Mouse (Mus musculus) adrenal gland, adult (tissue): ENCODE data around the gene Plekha5.

Experiments
- DNase-seq, 2 experiments: peaks; one replicate each; pipeline ENCODE4 v3.0.0; 2022 to 2023; ENCODE audit warnings: low spot score in 1 of 2; ENCODE audit not compliant: inconsistent age in 2 of 2

The Plekha5 gene

DNA sequence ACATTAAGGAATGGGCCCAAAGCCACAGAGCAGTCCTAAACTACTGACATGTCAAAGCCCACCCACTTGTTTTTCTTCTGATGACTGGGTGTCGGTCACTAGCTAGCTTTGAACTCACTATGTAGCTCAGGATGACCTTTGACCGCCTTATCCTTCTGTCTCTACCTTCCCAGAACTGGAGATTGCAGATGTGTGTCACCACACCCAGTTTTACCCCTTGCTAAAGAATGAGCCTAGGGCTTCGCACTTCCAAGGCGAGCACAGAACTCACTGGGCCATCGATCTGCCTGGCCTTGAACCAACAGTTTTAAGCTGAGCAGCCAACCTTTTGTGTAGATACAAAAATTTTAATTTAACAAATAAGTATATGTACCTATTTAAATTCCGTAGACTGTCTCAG, 184.8 kb downstream of the Plekha5 start:
- no peak for DNase-seq

DNA sequence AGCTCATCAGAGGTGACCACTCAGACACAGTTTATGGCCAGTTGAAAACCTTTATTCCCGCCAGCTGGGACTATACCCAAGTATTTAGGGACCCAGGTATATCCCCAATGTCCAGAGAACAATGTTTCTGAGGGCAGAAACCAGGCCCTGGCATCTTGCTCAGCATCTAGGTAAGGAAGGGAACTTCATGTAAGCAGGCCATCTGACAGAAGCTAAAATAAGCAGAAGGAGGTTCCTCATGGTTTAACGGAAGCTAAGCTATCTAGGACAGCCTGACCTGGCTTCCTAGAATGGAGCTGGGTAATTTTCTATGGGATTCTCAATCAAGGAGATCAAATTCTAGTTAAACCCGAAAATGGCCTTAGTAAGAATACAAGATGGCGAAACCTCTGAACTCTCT, 185.7 kb downstream of the Plekha5 start:
- no peak for DNase-seq

DNA sequence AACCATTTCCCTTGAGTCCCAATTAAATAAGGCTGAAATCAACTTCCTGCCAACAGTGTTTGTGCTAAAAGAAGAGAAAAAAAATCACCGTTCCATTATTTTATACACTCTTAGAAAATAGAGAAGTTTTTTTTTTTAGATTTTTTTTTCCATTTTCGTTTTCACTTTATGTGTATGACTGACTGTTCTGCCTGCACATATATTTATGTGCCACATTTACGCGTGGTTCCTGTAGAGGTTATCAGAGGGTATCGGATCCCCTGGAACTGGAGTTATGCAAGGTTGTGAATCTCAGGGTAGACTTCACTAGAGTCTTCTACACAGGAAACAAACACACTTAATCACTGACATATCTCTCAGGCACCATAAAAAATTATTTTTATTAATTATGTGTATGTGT, 186.3 kb downstream of the Plekha5 start:
- DNase-seq = no peak

DNA sequence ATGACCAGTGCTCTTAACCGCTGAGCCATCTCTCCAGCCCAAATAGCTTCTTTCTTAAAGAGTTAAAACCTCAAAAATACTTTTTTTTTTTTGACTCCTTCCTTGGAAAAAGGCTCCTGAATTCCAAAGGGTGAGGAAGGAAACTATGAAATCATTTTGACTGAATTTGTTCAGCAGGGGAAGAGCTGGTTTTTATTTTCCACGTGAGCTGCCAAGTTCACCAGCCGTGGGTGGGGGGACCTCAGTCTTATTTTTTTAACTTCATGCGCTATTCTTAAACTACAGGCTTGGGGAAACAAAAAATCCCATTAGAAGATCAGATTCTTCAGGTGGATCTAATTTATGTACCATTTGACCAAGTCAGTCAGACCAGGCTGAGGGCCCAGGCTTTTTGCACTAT, 187.4 kb downstream of the Plekha5 start:
- DNase-seq = no peak

DNA sequence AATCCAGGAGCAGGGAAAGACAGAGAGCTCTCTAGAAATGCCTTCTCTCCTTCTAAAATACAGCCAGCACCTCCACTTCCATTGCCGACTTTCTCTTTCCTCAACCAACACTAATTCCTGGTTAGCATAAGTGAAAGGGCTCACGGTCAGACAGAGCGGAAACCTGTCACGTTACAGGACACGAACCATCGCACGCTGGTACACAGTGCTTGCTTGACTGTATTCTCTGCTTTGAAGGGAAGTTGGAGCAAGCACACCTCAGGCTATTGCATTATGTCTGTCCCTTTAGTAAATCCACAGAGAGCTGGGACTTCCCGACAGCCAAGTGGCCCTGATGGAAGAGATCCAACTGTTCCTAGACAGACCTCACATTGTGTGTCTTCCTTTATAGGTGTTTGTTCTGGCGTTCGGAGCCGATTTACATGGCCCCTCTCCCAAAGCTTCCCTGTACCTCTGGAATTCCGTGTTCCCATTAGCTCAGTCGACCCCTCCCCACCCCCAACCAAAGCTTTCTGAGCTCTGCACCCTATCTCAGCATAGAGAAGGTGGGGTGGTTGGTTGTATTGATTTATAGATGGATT, 188.1 kb downstream of the Plekha5 start:
- DNase-seq = no peak

DNA sequence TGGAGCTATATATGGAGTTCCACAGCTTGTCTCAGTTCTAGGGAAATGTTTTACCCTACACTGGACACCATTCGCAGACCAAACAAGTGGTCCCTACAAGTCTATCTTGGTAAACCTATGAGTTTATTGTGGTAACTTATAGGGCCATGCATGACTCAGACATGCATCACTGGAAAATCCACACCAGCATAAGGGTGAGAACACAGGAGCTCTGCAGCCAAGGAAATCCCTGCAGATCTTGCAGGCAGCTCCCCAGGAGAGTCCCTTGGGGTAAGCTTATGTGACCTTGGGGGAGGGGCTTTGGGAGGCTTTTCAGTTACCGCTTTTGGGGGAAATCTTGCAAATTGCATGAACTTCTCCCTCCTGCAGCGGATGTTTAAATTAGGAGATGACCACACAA, 190.0 kb downstream of the Plekha5 start:
- no peak for DNase-seq

DNA sequence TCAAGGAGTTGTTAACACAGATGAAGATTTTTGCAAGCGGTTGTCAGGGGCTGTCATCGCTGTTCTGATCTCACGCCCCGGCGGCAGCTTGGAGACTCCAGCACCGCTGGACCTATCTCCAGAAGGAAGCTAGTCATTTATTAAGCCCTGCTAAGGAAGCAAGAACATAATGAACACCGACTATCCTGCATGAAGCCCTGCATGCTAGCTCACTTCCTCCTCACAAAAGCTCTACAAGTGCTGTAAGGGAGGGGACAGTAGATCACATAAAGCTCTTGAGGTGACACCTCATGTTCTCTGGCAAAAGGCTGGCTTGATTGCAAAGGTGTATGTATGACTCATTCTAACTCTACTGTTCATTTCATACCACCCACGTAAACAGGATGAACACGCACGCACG, 190.9 kb downstream of the Plekha5 start:
- no peak for DNase-seq

DNA sequence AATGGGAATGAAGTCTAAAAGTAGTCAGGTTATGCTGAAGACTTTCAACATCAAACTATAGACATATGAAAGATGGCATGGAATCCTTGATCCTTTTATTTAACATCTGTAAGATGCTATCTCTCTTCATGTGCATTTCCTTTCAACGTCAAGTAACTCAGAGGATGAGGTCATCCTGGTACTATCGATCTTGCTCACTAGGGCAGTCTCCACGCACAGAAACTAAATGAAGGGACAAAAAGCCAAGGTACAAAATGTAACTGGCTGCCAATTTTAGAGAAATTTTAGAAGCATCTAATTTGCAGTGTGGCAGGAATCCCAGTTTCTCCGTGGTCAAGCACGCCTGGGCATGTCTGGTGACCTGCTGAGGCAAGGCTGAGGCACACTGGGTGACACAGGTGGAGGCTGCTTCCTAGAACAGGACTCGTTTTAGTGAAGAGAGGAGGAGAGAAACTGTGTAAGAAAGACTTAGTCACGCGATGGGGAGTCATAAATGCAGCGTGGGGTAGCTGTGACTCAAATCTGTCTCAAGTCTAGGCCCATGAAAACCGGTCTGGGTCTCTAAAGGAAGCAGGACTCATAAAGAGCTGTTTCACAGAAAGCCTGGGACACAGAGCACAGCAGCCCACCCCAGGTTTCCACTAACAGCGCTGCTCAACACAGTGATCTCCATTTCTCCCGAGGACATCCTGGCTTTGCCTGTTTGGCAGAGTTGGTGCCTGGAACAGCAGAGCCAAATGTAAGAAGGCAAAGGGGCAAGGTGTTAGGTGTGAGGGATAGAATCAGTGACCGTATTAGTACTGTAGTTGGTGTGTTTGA, 196.9 kb downstream of the Plekha5 start:
- DNase-seq = peak in 1 of 2 experiments; percentile 25

DNA sequence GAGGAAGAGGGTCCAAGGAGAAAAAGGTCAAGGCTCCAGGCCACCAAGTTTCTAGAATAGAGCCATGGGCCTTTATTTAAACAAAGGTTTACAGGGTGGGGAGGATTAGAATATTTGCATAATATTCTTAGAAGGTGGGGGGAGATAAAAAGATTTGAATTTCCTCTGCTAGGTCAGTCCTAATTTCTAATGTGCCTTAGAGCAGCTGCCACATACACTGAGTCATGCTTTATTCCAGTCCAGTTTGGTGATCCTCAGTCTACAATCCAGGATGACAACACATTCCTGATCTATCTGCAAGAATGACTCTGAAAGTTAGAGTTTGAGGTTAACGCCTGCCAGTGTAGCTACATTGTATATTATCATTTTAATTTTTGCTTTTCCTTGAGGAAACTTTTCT, 197.8 kb downstream of the Plekha5 start:
- no peak for DNase-seq

DNA sequence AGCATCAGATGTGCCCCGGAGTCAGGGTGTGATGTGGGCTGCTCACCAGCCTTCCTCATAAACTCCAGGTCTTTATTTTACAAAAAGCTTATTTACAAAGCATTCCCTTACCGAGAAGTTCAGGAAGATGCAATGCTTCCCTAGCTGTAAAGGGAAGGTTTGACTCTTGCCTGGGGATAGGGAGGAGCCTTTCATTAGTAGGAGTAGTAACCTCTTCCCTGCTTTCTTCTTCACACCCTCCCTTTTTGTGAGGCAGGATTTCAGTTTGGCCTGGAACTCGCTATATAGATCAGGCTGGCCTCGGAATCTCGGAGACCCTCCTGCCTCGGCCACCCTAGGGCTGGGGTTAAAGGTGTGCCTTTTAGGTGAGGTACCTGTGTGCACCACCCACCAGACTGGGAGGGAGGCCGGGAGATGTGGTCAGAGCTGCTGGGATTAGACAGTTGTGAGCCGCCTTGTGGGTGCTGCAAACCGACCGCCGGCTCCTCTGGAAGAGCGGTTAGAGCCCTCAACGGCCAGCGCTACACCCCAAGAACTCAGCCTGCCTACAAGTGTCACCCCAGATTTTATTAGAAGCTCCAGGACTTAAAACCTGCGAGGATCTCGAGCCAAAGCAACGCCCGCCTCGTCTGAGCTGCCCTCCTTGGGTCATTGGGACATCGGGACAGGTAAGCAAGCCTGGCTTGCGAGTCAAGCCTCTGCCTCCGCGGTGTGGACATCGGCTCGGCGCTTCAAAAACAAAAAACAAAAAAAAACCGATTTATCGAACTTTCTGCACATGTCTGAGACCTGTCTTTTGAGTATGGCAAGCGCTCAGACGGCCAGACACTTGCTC, 198.8 kb downstream of the Plekha5 start, which contains the start of gene Aebp2:
TSS of gene Aebp2 (plus strand) at position 273 of the 835 bp plus-strand sequence.
- peak in 1 of 2 experiments; percentile 49 for DNase-seq

DNA sequence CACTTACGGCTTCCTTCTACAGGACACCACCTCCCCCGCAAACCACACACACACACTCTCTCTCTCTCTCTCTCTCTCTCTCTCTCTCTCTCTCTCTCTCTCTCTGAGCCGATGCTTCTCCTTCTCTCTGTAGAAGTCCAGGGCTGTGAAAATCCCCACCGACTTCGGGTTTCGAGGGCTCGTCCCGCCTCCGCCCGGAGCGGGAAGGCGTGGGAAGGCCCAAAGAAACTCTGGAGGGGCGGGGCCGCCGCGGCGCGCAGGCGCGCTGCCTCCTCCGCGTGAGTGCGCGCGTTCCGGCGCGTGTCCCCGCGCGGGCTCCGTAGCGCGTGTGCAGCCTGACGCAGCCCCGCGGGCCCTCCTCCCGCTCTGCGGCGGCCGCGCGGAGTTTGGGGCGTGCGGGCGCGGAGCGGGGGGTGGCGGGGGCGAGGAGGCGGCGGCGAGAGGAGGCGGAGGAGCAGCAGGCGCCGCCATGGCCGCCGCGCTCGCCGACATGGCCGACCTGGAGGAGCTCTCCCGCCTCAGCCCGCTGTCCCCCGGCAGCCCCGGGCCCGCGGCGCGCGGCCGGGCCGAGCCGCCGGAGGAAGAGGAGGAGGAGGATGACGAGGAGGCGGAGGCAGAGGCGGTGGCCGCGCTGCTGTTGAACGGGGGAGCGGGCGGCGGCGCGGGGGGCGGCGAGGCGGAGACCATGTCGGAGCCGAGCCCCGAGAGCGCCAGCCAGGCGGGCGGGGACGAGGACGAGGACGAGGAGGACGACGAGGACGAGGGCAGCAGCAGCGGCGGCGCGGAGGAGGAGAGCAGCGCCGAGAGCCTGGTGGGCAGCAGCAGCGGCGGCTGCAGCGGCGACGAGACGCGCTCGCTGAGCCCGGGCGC, 199.6 kb downstream of the Plekha5 start:
- peak; percentile 96 to 98 for DNase-seq

DNA sequence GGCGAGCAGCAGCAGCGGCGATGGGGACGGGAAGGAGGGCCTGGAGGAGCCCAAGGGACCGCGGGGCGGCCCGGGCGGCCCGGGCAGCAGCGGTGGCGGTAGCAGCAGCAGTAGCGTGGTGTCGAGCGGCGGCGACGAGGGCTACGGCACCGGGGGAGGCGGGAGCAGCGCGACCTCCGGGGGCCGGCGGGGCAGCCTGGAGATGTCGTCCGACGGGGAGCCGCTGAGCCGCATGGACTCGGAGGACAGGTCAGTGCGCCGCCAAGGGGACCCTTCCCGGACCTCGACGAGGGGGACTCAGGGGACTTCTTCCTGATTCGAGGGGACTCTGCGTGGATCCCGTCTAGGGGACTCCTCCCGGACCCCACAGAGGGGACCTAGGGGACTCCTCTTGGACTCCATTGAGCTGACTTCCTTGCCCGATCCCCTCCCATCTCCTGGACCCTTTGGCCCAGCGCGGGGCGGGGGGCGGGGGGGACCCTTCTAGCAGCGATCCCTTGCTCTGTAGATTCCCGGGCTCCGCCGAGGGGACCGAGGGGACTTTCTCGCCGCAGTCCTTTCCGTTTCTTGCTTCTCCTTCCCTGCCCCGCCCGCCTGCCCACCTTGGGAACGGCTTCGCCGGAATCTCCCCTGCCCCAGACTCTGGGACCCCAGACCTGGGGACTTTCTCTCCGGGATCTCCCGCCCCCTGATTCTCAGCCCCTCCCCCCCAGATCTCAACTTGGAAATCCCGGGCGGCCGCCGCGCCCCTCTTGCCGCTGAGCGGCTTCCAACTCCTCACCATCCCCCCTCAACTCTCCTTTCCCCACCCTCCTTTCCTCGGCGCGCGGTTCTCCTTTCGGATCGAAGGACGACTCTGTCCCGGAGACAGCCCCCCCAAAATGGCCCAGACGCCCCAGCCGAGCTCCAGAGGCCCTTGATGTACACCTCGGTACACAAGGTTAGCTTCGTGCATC, 200.5 kb downstream of the Plekha5 start:
- DNase-seq = peak; percentile 66 to 69

DNA sequence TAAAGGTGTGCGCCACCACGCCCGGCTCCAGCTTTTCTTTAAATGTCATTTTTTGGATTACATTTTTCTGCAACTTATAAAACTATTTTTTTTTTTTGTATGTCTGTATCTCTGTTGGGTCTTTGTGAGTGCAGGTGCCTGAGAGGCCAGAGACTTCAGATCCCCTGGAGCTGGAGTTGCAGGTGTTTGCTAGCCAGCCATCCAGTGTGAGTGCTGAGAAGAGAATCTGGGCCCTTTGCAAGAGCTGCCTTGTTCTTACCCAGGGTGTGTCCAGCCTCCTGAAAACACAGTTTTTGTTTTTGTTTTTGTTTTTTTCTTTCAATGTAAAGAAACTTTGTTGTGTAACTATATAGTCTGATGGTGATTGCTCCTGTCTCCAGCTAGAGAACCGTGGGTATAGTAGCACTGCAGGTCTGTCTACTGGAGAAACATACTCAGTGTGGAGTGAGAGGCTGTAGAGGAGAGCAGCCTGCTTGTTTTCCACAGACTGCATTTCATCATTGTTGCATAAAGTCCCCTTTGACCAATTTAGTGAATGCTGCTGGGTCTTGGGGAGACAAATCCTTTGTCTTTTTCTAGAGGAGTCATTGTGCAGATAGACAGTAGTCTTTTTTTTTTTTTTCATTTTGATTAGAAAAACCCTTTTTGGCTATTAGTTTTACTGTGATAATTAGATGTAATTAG, 205.5 kb downstream of the Plekha5 start:
- DNase-seq = no peak

DNA sequence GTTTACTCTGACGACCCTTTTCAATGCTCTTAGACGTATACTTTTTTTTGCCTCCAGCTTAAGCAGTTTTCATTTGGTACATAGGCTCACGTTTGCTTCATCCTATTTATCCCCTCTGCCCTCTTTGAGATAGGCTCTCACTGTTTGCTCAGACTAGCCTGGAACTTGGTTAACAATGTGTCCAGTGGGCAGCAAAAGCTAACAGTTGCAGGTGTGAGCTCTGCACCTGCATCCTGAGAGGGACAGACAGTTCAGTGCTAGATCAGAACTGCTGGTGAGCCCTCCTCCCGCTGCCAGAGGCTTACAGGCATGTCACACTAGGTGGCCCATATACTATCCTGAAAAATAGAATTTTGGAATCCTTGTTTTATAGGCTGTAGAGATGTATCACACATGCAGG, 206.5 kb downstream of the Plekha5 start:
- DNase-seq = no peak

DNA sequence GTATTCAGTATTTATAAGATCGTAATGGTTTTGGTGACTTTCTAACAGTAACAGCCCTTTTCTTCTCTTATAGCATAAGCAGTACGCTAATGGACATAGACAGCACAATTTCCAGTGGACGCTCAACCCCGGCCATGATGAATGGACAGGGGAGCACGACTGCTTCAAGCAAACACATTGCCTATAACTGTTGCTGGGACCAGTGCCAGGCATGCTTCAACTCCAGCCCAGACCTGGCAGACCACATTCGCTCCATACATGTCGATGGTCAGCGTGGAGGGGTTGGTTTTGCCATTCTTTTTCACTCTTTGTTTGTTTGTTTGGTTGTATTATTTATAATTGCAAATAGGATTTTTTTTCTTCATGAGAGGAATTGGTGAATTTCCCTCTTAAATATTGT, 209.8 kb downstream of the Plekha5 start:
- DNase-seq = no peak

DNA sequence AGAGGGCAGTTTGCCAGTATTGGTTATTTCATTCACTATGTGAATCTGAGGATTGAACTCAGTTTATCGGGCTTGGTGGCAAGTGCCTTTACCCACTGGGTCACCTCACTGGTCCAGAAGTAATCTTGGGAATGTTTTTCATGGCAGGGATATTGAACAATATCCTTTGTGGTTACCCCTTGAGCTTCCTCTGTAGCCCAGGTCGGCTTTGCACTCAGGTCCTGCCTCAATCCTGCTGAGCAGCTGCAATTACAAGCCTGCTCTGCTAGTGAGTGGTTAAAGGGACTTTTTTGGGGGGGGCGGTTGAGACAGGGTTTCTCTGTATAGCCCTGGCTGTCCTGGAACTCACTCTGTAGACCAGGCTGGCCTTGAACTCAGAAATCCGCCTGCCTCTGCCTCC, 212.4 kb downstream of the Plekha5 start:
- DNase-seq = no peak

DNA sequence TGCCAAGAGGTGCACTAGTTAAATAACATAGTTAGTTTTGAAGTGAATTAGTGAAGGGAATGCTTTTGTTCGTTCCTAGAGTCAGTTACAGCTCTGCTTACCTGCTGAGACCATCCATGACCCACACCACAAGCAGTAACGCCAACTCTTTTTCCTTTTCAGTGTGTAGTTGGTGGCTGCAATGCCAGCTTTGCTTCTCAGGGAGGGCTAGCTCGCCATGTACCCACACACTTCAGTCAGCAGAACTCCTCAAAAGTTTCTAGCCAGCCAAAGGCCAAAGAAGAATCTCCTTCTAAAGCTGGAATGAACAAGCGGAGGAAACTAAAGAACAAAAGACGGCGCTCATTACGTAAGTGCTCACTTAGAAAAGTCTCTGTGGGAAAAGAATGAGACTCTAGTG, 218.2 kb downstream of the Plekha5 start:
- DNase-seq = no peak

DNA sequence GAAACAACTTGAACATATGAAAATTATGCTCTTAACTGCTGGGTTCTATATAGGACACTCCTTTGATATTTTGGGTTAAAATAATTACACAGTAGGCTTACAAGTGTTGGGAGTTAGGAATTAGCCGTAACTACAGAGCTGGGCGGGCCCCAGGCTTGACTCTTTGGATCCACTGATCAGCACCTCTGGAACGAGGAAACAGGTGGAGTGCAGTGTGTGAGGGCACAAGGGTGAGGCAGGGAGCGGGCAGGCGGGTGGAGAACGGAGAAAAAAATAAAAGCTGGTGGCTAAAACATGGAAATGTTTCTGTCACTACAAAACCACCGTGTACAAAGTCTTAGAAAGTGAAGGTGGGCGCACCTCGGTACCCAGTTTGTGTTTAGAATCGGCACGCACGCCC, 218.8 kb downstream of the Plekha5 start:
- DNase-seq = no peak

DNA sequence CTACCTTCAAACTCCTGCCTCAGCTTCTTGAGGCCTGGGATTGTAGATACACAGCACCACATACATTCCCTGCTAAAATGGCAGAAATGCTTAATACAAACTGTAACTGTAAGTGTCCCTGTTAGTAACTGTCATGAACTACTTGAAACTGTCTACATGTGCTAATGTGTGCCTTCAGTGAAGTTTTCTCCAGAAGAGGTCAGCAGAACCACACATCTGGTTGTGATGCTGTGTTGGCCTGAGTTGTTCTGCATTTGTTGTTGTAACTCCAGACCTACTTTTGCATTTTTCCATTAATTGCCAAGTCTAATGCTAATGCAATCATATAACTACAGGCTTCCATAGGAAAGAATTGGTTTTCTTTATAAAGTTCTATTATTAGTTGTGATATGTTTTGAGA, 222.1 kb downstream of the Plekha5 start:
- no peak for DNase-seq
